Mouse (Mus musculus) olfactory bulb, adult 2 months (tissue): Measurements from ENCODE around the gene Plaur.

Experiments used
- CTCF ChIP-seq: fragments of 200-500 bp; IDR thresholded peaks from 2 replicates; pipeline ENCODE4 v1.5.1; 2012; ENCODE audit warnings: low read depth, mild to moderate bottlenecking, low read length, moderate library complexity; ENCODE audit not compliant: insufficient read depth
- POLR2A ChIP-seq: fragments of 200-500 bp; IDR thresholded peaks from 2 replicates; pipeline ENCODE4 v1.6.1; 2012; ENCODE audit warnings: mild to moderate bottlenecking, low read depth, low read length, moderate library complexity; ENCODE audit not compliant: insufficient read depth

DNA sequence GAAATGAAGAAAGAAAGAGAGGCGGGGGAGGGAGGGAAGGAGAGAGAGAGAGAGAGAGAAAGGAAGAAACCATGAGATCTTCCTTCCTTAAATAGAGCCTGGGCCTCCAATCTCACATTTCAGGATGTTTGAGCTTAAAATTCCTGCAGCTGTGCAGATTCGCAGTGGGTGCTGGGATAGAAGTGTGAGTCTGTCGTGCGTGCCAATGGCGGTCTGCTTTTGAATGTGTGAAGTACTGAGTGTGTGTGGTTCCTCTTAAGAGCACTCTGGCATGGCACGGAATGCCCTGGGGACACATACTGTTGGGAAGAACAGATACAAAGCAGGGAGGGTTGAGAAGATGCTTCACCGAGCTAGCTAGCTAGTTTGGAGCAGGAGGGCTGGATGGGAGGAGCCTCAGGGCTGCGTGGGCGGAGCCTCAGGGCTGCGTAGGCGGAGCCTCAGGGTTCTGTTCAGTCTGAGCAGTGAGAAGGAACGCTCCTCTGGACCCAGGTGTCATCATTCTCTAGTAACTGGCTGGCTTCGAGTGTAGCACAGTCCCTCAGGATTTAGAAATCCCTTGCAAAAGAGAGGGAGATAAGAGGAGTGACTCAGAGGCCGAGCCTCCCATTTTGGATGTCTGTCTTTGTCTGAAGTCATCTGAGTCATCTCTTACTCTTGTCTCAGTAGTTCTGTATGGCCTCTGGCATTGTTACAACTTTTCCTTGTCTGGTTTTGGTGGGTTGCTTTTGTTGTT is 13.3 kb upstream of the Plaur start:
- TF ChIP-seq CTCF (no peak), POLR2A (no peak)
